Mouse (Mus musculus): ENCODE results near the gene Olfr707. TPM values are rescaled to one million over a fixed set of nuclear protein-coding genes. Genes with fewer than 3 reads are reported as not detected.
"Not testable (repeated sequence)": the region's sequence is repeated elsewhere in the genome, so short reads cannot be mapped to it uniquely, and the experiment has no call there.

Olfr707 gene
- total RNA-seq (2021) = not detected
- long read RNA-seq, experiment 1 = 0 reads
- long read RNA-seq, experiment 2 = 0 reads

DNA sequence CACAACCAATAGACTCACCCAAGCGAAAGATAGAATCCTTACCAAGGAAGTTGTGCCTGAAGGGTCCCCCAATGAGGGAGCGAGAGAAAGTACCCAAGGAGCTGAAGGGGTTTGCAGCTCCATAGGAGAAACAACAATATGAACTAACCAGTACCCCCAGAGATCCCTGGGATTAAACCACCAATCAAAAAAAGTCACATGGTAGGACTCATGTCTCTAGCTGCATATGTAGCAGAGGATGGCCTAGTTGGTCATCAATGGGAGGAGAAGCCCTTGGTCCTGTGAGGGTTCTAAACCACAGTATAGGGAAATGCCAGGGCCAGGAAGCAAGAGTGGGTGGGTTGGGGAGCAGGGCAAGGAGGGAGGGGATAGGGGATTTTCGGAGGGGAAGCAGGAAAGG lies at the start of gene Olfr707:
Gene Olfr707 (minus strand): TSS at position 101 of the 400 bp plus-strand sequence.
- not testable (repeated sequence) for DNase-seq

DNA sequence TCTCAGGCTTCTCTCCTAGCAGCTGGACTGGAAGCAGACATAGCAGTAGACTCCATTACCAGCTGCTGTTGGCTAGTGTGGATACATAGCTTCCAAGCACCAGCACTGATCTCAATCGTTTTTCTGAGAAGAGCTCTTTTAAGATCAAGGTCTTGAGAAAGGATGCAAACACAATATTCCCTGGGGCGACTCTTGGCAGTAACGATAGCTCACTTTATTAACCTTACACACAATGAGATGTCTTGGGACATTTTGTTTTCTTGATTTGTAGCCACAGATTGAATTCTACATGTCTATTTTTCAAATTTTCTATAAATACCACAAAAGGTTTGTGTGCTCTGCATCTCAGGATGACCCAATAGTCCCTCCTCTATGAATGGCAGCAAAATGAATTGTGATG lies 47.2 kb upstream of the Olfr707 start, which contains the start of gene Olfr710:
Gene Olfr710 (minus strand): TSS at position 101 of the 400 bp plus-strand sequence.
- no peak for DNase-seq

- no peak for DNase-seq
Measured at GRCm38 (mm10) chr7:106932119-106932518, 31.1 kb upstream of the Olfr707 start, which contains the start of gene Olfr709-ps1. Olfr709-ps1 (minus strand) TSS chr7:106932219.

DNA sequence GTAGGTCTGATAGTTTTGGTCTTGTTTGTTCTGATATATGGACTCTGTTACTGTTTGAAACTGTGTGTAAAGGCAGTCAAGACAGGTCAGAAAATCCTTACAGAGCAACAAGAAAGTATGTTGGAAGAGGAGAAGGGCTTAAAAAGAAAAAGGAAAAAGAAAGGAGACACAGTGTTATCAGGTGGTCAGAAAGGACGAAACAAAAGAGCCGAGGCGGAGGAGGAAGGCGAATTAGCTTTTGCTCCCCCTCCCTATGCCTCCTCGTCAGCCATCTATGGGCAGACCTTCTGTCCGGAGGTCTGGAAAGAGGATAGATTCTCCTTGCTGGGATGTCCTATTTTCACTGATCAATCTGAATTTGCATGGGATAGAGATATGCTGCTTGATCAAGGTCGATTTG lies 19.9 kb upstream of the Olfr707 start:
- not testable (repeated sequence) for DNase-seq

GRCm38 (mm10) chr7:106907676-106908075 lies 6.6 kb upstream of the Olfr707 start, which contains the start of gene Olfr1532-ps1:
Olfr1532-ps1 (plus strand) TSS chr7:106908001.
- no peak for DNase-seq

DNA sequence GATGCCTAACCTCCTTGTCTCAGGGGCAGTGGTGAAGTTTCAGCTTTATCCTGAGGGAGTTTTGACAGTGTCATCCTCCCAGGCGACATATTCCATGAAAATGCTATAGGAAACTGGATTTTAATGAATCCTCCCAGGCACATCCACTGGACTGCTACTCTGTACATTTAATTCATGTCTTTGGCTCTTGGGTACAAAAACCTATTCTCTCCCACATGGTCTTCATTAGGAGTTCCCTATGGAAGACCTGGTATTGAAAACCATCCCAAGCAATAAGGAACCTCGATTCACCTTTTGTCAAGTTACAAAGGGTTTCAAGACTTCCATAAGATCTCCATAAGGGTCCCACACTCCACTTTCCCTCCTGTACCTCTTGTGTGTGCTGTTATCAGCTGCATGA lies 13.0 kb downstream of the Olfr707 start, which contains the start of gene Olfr706:
Gene Olfr706 (minus strand): TSS at position 101 of the 400 bp plus-strand sequence.
- no peak for DNase-seq

DNA sequence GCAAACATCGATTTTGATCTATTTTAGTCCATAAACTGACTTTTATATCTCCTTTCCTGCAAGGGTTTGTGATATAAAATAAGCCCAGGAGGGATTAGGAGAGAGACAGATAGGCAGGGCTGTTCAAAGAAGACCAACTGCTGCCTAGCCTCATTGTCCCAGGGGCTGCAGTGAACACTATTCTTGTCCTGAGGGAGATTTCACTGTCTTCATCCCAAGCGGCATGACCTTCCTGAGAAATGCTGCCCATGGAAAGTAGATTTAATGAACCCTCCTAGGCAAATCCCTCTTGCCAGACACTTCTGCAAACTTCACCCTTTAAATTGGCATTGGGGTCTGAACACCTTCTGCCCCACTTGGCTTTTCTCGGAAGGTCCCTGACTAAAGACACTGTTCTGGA lies 24.2 kb downstream of the Olfr707 start, which contains the start of gene Olfr705:
Gene Olfr705 (minus strand): TSS at position 101 of the 400 bp plus-strand sequence.
- no peak for DNase-seq

- no peak for DNase-seq
Measured at GRCm38 (mm10) chr7:106862885-106863284, 38.2 kb downstream of the Olfr707 start, which contains the start of gene Olfr704. Olfr704 (plus strand) TSS chr7:106863185.

GRCm38 (mm10) chr7:106843060-106843459 lies 58.0 kb downstream of the Olfr707 start, which contains the start of gene Olfr703:
Olfr703 (plus strand) TSS chr7:106843360.
- no peak for DNase-seq

Other genes with a start within 250 kb of the Olfr707 start
- not detected for gene Olfr693, start 220.7 kb downstream of the Olfr707 start, total RNA-seq (2021)
- not detected for gene Olfr694, start 209.4 kb downstream of the Olfr707 start, total RNA-seq (2021)
- gene Olfr695, start 184.8 kb downstream of the Olfr707 start, total RNA-seq (2021) = not detected
- gene Olfr697, start 158.8 kb downstream of the Olfr707 start, total RNA-seq (2021) = not detected
- not detected for gene Olfr698, start 145.8 kb downstream of the Olfr707 start, total RNA-seq (2021)
- not detected for gene Olfr699, start 108.0 kb downstream of the Olfr707 start, total RNA-seq (2021)
- gene Olfr700, start 92.4 kb downstream of the Olfr707 start, total RNA-seq (2021) = not detected
- not detected for gene Olfr701, start 87.1 kb downstream of the Olfr707 start, total RNA-seq (2021)
- not detected for gene Olfr702, start 67.3 kb downstream of the Olfr707 start, total RNA-seq (2021)
- gene Olfr703, start 57.9 kb downstream of the Olfr707 start, total RNA-seq (2021) = not detected
- not detected for gene Olfr704, start 38.1 kb downstream of the Olfr707 start, total RNA-seq (2021)
- gene Olfr705, start 24.4 kb downstream of the Olfr707 start, total RNA-seq (2021) = not detected
- gene Olfr706, start 13.1 kb downstream of the Olfr707 start, total RNA-seq (2021) = not detected
- not detected for gene Olfr1532-ps1, start 6.8 kb upstream of the Olfr707 start, total RNA-seq (2021)
- gene Olfr709-ps1, start 31.0 kb upstream of the Olfr707 start, total RNA-seq (2021) = not detected
- not detected for gene Olfr710, start 47.1 kb upstream of the Olfr707 start, total RNA-seq (2021)
- not detected for gene Olfr6, start 62.7 kb upstream of the Olfr707 start, total RNA-seq (2021)
- not detected for gene Olfr711, start 74.2 kb upstream of the Olfr707 start, total RNA-seq (2021)
- gene Olfr2, start 104.8 kb upstream of the Olfr707 start, total RNA-seq (2021) = not detected
- not detected for gene Olfr713, start 129.9 kb upstream of the Olfr707 start, total RNA-seq (2021)
- not detected for gene Olfr714, start 169.7 kb upstream of the Olfr707 start, total RNA-seq (2021)
- gene Olfr17, start 192.0 kb upstream of the Olfr707 start, total RNA-seq (2021) = not detected
- not detected for gene Olfr715b, start 209.1 kb upstream of the Olfr707 start, total RNA-seq (2021)
- gene Olfr715, start 229.8 kb upstream of the Olfr707 start, total RNA-seq (2021) = not detected
- not detected for gene Olfr716, start 237.1 kb upstream of the Olfr707 start, total RNA-seq (2021)